In the genomic region with DNA sequence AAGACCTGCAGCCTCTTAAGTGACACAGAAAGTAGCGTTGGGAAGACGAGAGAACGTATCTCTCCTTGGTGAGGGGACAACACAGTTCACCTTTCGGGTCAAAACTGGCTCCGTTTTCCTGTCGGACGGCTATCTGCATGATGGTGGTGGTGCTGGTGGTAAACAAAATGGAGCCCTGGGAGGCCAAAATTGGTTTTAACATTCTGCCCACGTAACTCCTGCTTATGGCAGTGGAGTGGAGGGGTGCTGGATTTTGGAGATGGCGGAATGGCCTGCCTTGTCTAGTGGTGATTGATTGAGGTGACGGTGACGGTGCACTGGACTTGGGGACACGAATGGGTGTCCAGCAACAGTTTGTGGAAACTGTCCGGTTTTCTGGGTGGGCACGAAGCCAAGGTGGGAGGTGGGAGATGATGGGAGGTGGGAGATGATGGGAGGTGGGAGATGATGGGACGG, we compare ENCODE assay signal across 9 mouse cellular contexts. TPM values are rescaled to one million over a fixed set of nuclear protein-coding genes. Genes with fewer than 3 reads are reported as not detected.
DNase-seq lines count a peak whose midpoint lies in the region; ATAC-seq lines count a peak whose summit lies in the region.
"Had no signal": no experiment of that assay in that cellular context is flagged by ENCODE, and none has a peak within 500 bp of the region (broad histone marks: within the 10 kb centered on the region; RNA-seq: fewer than 3 reads in every experiment).

No protein-coding gene starts in this region.

- peaks cover 10% of the 10 kb centered on the region for H3K4me1 ChIP-seq in embryonic facial prominence, embryonic 10.5 days
- no peaks in the 10 kb centered on the region for H3K4me1 ChIP-seq in hindbrain, embryonic 11.5 days (replicated peaks; ENCODE audit: control insufficient read depth, insufficient read depth, low read length)
- H3K4me1 ChIP-seq in liver, embryonic 13.5 days (replicated peaks), result peaks cover 3% of the 10 kb centered on the region; the same call in 1 of the 2 replicates

- WGBS in embryonic facial prominence, embryonic 10.5 days, result 57% methylated on average over 15 of the region's 15 CpGs
- 54% methylated on average over 14 of the region's 15 CpGs for WGBS in hindbrain, embryonic 11.5 days
- 38% methylated on average over 15 of the region's 15 CpGs for WGBS in liver, embryonic 13.5 days (ENCODE audit: insufficient replicate concordance)

- no peaks in the 10 kb centered on the region for H3K27me3 ChIP-seq in embryonic facial prominence, embryonic 10.5 days (replicated peaks; ENCODE audit: low read depth, poor library complexity, severe bottlenecking)
- H3K27me3 ChIP-seq in hindbrain, embryonic 11.5 days (ENCODE audit: control insufficient read depth, insufficient read depth, low read length), result no peaks in the 10 kb centered on the region
- H3K27me3 ChIP-seq in liver, embryonic 13.5 days, result peaks cover 27% of the 10 kb centered on the region

- peaks cover 29% of the 10 kb centered on the region for H3K9me3 ChIP-seq in embryonic facial prominence, embryonic 10.5 days
- H3K9me3 ChIP-seq in hindbrain, embryonic 11.5 days (ENCODE audit: control insufficient read depth, low read length), result peaks cover 3% of the 10 kb centered on the region; the same call in 1 of the 2 replicates
- no peaks in the 10 kb centered on the region; the same call in 1 of the 2 replicates for H3K9me3 ChIP-seq in liver, embryonic 13.5 days (replicated peaks)

- peak overlapping the region; percentile 62 for H3K4me3 ChIP-seq in embryonic facial prominence, embryonic 10.5 days
- peak overlapping the region; percentile 57 for H3K4me3 ChIP-seq in hindbrain, embryonic 11.5 days (ENCODE audit: low read depth, low read length)
- H3K4me3 ChIP-seq in liver, embryonic 13.5 days (replicated peaks), result peak overlapping the region; percentile 50

- peak overlapping the region; percentile 91 for H3K27ac ChIP-seq in embryonic facial prominence, embryonic 10.5 days (replicated peaks)
- no peak overlapping the region for H3K27ac ChIP-seq in hindbrain, embryonic 11.5 days (ENCODE audit: low read depth, low read length)
- no peak overlapping the region for H3K27ac ChIP-seq in liver, embryonic 13.5 days

- peaks cover 20% of the 10 kb centered on the region for H3K36me3 ChIP-seq in embryonic facial prominence, embryonic 10.5 days (replicated peaks)
- no peaks in the 10 kb centered on the region for H3K36me3 ChIP-seq in hindbrain, embryonic 11.5 days (ENCODE audit: control insufficient read depth, insufficient read depth, low read length)
- no peaks in the 10 kb centered on the region for H3K36me3 ChIP-seq in liver, embryonic 13.5 days
- H3K36me3 ChIP-seq: G1E had no signal

- ATAC-seq in hindbrain, embryonic 11.5 days (ENCODE audit: low FRiP score), result peak; percentile 53
- ATAC-seq in liver, embryonic 13.5 days (ENCODE audit: low read depth), result peak; percentile 2; the same call in 1 of the 2 replicates

- H3K9ac ChIP-seq in hindbrain, embryonic 11.5 days (ENCODE audit: low read depth, low read length), result 0 out of 2 replicates have a peak overlapping the region, but pooled peaks have one; percentile 17
- H3K9ac ChIP-seq in liver, embryonic 13.5 days, result no peak overlapping the region

- DNase-seq in gastrocnemius, adult 18-20 months (ENCODE audit: low spot score), result peak; percentile 7
- no peak for DNase-seq in gastrocnemius, postnatal 14 days
- DNase-seq in 3T3-L1 (ENCODE audit: low read depth, low spot score), result peak; percentile 51
- no peak for DNase-seq in embryonic facial prominence, embryonic 10.5 days (ENCODE audit: low spot score)
- DNase-seq in hindbrain, embryonic 11.5 days (ENCODE audit: low spot score), result peak; percentile 71
- peak; percentile 13 for DNase-seq in liver, embryonic 13.5 days
- peak; percentile 56 for DNase-seq in retina, postnatal 1 day
- no peak for DNase-seq in urinary bladder, adult 2 months (ENCODE audit: low spot score)

- peak overlapping the region; percentile 58 for H3K4me2 ChIP-seq in hindbrain, embryonic 11.5 days (replicated peaks; ENCODE audit: low read depth, low read length)
- peak overlapping the region; percentile 60 for H3K4me2 ChIP-seq in liver, embryonic 13.5 days

- intact Hi-C loops in gastrocnemius, postnatal 14 days (cut with DNase I; ENCODE audit: low total_unique reads), result no loop called here

RNA-seq across cellular contexts. Expression of a gene that starts 1.4 kb away (rescaled TPM):
- total RNA-seq in gastrocnemius, adult 18-20 months (2021), result 1 to 10 TPM; 1.1 to 1.3 TPM
- total RNA-seq in gastrocnemius, postnatal 14 days (2021), result 10 to 100 TPM in 1 of 2 experiments, 1 to 10 TPM in 1; 8.6 to 12.3 TPM
- 15.7 and 18.1 TPM in 2 replicates for polyA plus RNA-seq in embryonic facial prominence, embryonic 10.5 days (2016; fragmentation: Nextera tagmentation; extraction: Ambion mirVana)
- 17.6 and 26.9 TPM in 2 replicates for polyA plus RNA-seq in hindbrain, embryonic 11.5 days (2014; fragmentation: Nextera tagmentation; extraction: Ambion mirVana)
- 2.8 and 3.5 TPM in 2 replicates for polyA plus RNA-seq in liver, embryonic 13.5 days (2015; fragmentation: Nextera tagmentation; extraction: Ambion mirVana)
- polyA plus RNA-seq in urinary bladder, adult 2 months (2012; rRNA removed), result 5.5 and 8.5 TPM in 2 replicates
- polyA plus RNA-seq: G1E had no signal

RNA-seq across cellular contexts. Expression of a gene that starts 1.5 kb away (rescaled TPM):
- total RNA-seq in gastrocnemius, adult 18-20 months (2021), result 10 to 100 TPM in 1 of 2 experiments, 1 to 10 TPM in 1; 7.6 to 10.5 TPM
- 10 to 100 TPM; 22.3 to 26.4 TPM for total RNA-seq in gastrocnemius, postnatal 14 days (2021)
- polyA plus RNA-seq in embryonic facial prominence, embryonic 10.5 days (2016; fragmentation: Nextera tagmentation; extraction: Ambion mirVana), result 43.8 and 45.1 TPM in 2 replicates
- polyA plus RNA-seq in hindbrain, embryonic 11.5 days (2014; fragmentation: Nextera tagmentation; extraction: Ambion mirVana), result 67.7 and 74.4 TPM in 2 replicates
- polyA plus RNA-seq in liver, embryonic 13.5 days (2015; fragmentation: Nextera tagmentation; extraction: Ambion mirVana), result 17.3 and 20.1 TPM in 2 replicates
- polyA plus RNA-seq in urinary bladder, adult 2 months (2012; rRNA removed), result 71.6 and 86.3 TPM in 2 replicates
- polyA plus RNA-seq: G1E had no signal

Comparison
In these comparisons a context has a peak if more than half of its experiments do, and no peak if none do; other contexts are left out.
1. DNase-seq: peak in gastrocnemius, adult 18-20 months (single experiment), 3T3-L1 (single experiment), hindbrain, embryonic 11.5 days (single experiment), liver, embryonic 13.5 days (single experiment) and retina, postnatal 1 day (single experiment); none in gastrocnemius, postnatal 14 days (single experiment), embryonic facial prominence, embryonic 10.5 days (single experiment) and urinary bladder, adult 2 months (single experiment).
2. Peak in every context shown above with its lines, with median percentiles within 50 percentile points of each other: H3K4me3 ChIP-seq.